Mouse (Mus musculus) limb, embryonic 11.5 days (tissue): ENCODE results near the gene Pgam5. TPM values are rescaled to one million over a fixed set of nuclear protein-coding genes. Genes with fewer than 3 reads are reported as not detected.

Source experiments
- ATAC-seq: fragments of 200-750 bp; cut with Nextera tagmentation; 2 replicates; pipeline ENCODE4 v1.8.0; 2017; ENCODE audit warnings: low read depth; ENCODE audit not compliant: insufficient number of reproducible peaks, low FRiP score, low TSS enrichment
- DNase-seq: peaks from one replicate; pipeline ENCODE4 v3.0.0-alpha.2; 2015; ENCODE audit warnings: low spot score
- H3K27ac ChIP-seq: fragments of 300-500 bp; sonication (generic); replicated peaks from 2 replicates; pipeline ENCODE4 v1.5.1; 2014; ENCODE audit warnings: low read depth, mild to moderate bottlenecking, low read length
- H3K27me3 ChIP-seq: fragments of 300-500 bp; sonication (generic); 2 replicates; pipeline ENCODE4 v1.6.1; 2014; ENCODE audit warnings: mild to moderate bottlenecking, low read length, mixed read lengths; ENCODE audit not compliant: control insufficient read depth, insufficient read depth
- H3K36me3 ChIP-seq: fragments of 300-500 bp; sonication (generic); 2 replicates; pipeline ENCODE4 v1.6.1; 2014; ENCODE audit warnings: mild to moderate bottlenecking, low read length, moderate library complexity, mixed read lengths; ENCODE audit not compliant: control insufficient read depth, insufficient read depth
- H3K4me1 ChIP-seq: fragments of 300-500 bp; sonication (generic); 2 replicates; pipeline ENCODE4 v1.6.1; 2014; ENCODE audit warnings: low read length, mixed read lengths; ENCODE audit not compliant: control insufficient read depth, insufficient read depth
- H3K4me2 ChIP-seq: fragments of 300-500 bp; sonication (generic); 2 replicates; pipeline ENCODE4 v1.6.1; 2014; ENCODE audit warnings: low read depth, mild to moderate bottlenecking, moderate library complexity; ENCODE audit not compliant: severe bottlenecking
- H3K4me3 ChIP-seq: fragments of 300-500 bp; sonication (generic); 2 replicates; pipeline ENCODE4 v1.5.1; 2014; ENCODE audit warnings: low read depth, low read length
- H3K9ac ChIP-seq: fragments of 300-500 bp; sonication (generic); 2 replicates; pipeline ENCODE4 v1.6.1; 2014; ENCODE audit warnings: mild to moderate bottlenecking, low read length
- H3K9me3 ChIP-seq: fragments of 300-500 bp; sonication (generic); 2 replicates; pipeline ENCODE4 v1.6.1; 2016; ENCODE audit warnings: low read length; ENCODE audit not compliant: control insufficient read depth
- WGBS: fragments of 180-500 bp; shearing (Covaris S2); extraction: QIAGEN DNeasy Blood & Tissue Kit; methylation state at CpG from one replicate; pipeline ENCODE4 v1.1.7; 2014; 5-methylcytosine and 5-hydroxymethylcytosine counted together
- polyA plus RNA-seq: library from polyadenylated mRNA; unstranded; fragments of >200 nt; fragmentation: Nextera tagmentation; extraction: Ambion mirVana; gene quantifications from 2 replicates; pipeline ENCODE4 v1.2.1, GENCODE M21; 2014

Gene Pgam5
- polyA plus RNA-seq, 1 experiment from 2014 or later = 99.0 TPM

GRCm38 (mm10) chr5:110285770-110286445 lies 16.2 kb upstream of the Pgam5 start, which contains the start of the genes Pxmp2 and Pole:
Gene Pxmp2 (minus strand): TSS chr5:110286186.
Gene Pole (plus strand): TSS chr5:110286306.
- H3K27ac ChIP-seq = no peak within 1 kb of the TSS
- no peaks in the 10 kb centered on the region; the same call in 1 of the 2 replicates for H3K36me3 ChIP-seq
- peak within 1 kb of the TSS; percentile 68 for H3K4me3 ChIP-seq
- H3K4me2 ChIP-seq = peak within 1 kb of the TSS; percentile 81
- no peaks in the 10 kb centered on the region for H3K9me3 ChIP-seq
- peak; percentile 98 for ATAC-seq
- peaks cover 7% of the 10 kb centered on the region for H3K27me3 ChIP-seq
- H3K4me1 ChIP-seq = peaks cover 5% of the 10 kb centered on the region; the same call in 1 of the 2 replicates
- H3K9ac ChIP-seq = peak within 1 kb of the TSS; percentile 82
- WGBS = 0% methylated on average over 53 of the region's 64 CpGs
- DNase-seq = peak; percentile 97

GRCm38 (mm10) chr5:110285156-110285555 lies 15.4 kb upstream of the Pgam5 start:
- H3K27ac ChIP-seq = no peak overlapping the region
- H3K9ac ChIP-seq = no peak overlapping the region
- H3K4me1 ChIP-seq = peaks cover 5% of the 10 kb centered on the region; the same call in 1 of the 2 replicates
- 11% methylated on average over 15 of the region's 15 CpGs for WGBS
- no peaks in the 10 kb centered on the region; the same call in 1 of the 2 replicates for H3K36me3 ChIP-seq
- no peak for ATAC-seq
- H3K27me3 ChIP-seq = peaks cover 7% of the 10 kb centered on the region
- no peaks in the 10 kb centered on the region for H3K9me3 ChIP-seq
- peak overlapping the region; percentile 68 for H3K4me3 ChIP-seq
- peak overlapping the region; percentile 81 for H3K4me2 ChIP-seq
- DNase-seq = peak; percentile 25

- H3K4me2 ChIP-seq = no peak overlapping the region
These were observed 14.8 kb upstream of the Pgam5 start for GRCm38 (mm10) chr5:110284536-110284935.

GRCm38 (mm10) chr5:110281984-110282383 lies 12.3 kb upstream of the Pgam5 start:
- H3K4me2 ChIP-seq = no peak overlapping the region
- WGBS = 90% methylated on average over 2 of the region's 2 CpGs
- no peak overlapping the region for H3K27ac ChIP-seq
- H3K36me3 ChIP-seq = no peaks in the 10 kb centered on the region
- ATAC-seq (no peak), DNase-seq (no peak)
- no peak overlapping the region for H3K9ac ChIP-seq
- no peak overlapping the region for H3K4me3 ChIP-seq
- peaks cover 7% of the 10 kb centered on the region for H3K27me3 ChIP-seq
- H3K9me3 ChIP-seq = no peaks in the 10 kb centered on the region
- peaks cover 5% of the 10 kb centered on the region; the same call in 1 of the 2 replicates for H3K4me1 ChIP-seq

More at GRCm38 (mm10) chr5:110284536-110284935, 14.8 kb upstream of the Pgam5 start:
- H3K4me3 ChIP-seq = no peak overlapping the region
- H3K9ac ChIP-seq = no peak overlapping the region
- WGBS = 13% methylated on average over 4 of the region's 4 CpGs
- H3K36me3 ChIP-seq = no peaks in the 10 kb centered on the region
- H3K27me3 ChIP-seq = peaks cover 7% of the 10 kb centered on the region
- peak; percentile 67 for DNase-seq
- H3K9me3 ChIP-seq = no peaks in the 10 kb centered on the region
- ATAC-seq = no peak
- H3K4me1 ChIP-seq = peaks cover 5% of the 10 kb centered on the region; the same call in 1 of the 2 replicates
- no peak overlapping the region for H3K27ac ChIP-seq

GRCm38 (mm10) chr5:110276910-110277309 lies 7.2 kb upstream of the Pgam5 start:
- Histone ChIP-seq H3K27me3 (no peaks in the 10 kb centered on the region), H3K4me3 (no peak overlapping the region), H3K4me1 (no peaks in the 10 kb centered on the region), H3K9ac (no peak overlapping the region), H3K4me2 (no peak overlapping the region), H3K36me3 (no peaks in the 10 kb centered on the region), H3K9me3 (no peaks in the 10 kb centered on the region), H3K27ac (no peak overlapping the region)
- 97% methylated on average over 1 of the region's 1 CpGs for WGBS
- ATAC-seq (peak; percentile 26; the same call in 1 of the 2 replicates), DNase-seq (no peak)

GRCm38 (mm10) chr5:110276391-110276790 lies 6.7 kb upstream of the Pgam5 start:
- no peaks in the 10 kb centered on the region for H3K9me3 ChIP-seq
- DNase-seq (no peak), ATAC-seq (no peak)
- H3K27me3 ChIP-seq = no peaks in the 10 kb centered on the region
- H3K4me1 ChIP-seq = no peaks in the 10 kb centered on the region
- H3K9ac ChIP-seq = no peak overlapping the region
- no peaks in the 10 kb centered on the region for H3K36me3 ChIP-seq
- H3K4me2 ChIP-seq = no peak overlapping the region
- no peak overlapping the region for H3K4me3 ChIP-seq
- 80% methylated on average over 2 of the region's 2 CpGs for WGBS
- no peak overlapping the region for H3K27ac ChIP-seq

GRCm38 (mm10) chr5:110274846-110275245 lies 5.1 kb upstream of the Pgam5 start:
- Histone ChIP-seq H3K4me1 (no peaks in the 10 kb centered on the region), H3K4me3 (no peak overlapping the region), H3K27ac (no peak overlapping the region), H3K4me2 (no peak overlapping the region), H3K9ac (no peak overlapping the region), H3K9me3 (no peaks in the 10 kb centered on the region), H3K36me3 (no peaks in the 10 kb centered on the region), H3K27me3 (no peaks in the 10 kb centered on the region)
- 73% methylated on average over 2 of the region's 2 CpGs for WGBS
- ATAC-seq (no peak), DNase-seq (no peak)

- Histone ChIP-seq H3K9me3 (no peaks in the 10 kb centered on the region), H3K27me3 (no peaks in the 10 kb centered on the region), H3K27ac (no peak overlapping the region), H3K36me3 (no peaks in the 10 kb centered on the region), H3K4me1 (no peaks in the 10 kb centered on the region), H3K4me2 (no peak overlapping the region), H3K9ac (no peak overlapping the region), H3K4me3 (no peak overlapping the region)
- WGBS = 80% methylated on average over 4 of the region's 4 CpGs
- DNase-seq (no peak), ATAC-seq (no peak)
These were observed 4.4 kb upstream of the Pgam5 start for GRCm38 (mm10) chr5:110274147-110274546.
